Mouse (Mus musculus): ENCODE measurements around the gene Yjefn3. TPM values are rescaled to one million over a fixed set of nuclear protein-coding genes. Genes with fewer than 3 reads are reported as not detected.

Gene Yjefn3
- total RNA-seq, 1 experiment from 2014 or later, result not detected

GRCm38 (mm10) chr8:69884141-69884540 lies 18.4 kb downstream of the Yjefn3 start:
- ATAC-seq (ENCODE audit: extremely low read depth, insufficient number of reproducible peaks, low FRiP score, poor library complexity, severe bottlenecking), result no peak

GRCm38 (mm10) chr8:69882833-69883600 lies 19.5 kb downstream of the Yjefn3 start:
- no peak for ATAC-seq (ENCODE audit: extremely low read depth, insufficient number of reproducible peaks, low FRiP score, poor library complexity, severe bottlenecking)

- no peak for ATAC-seq (ENCODE audit: extremely low read depth, insufficient number of reproducible peaks, low FRiP score, poor library complexity, severe bottlenecking)
Measured at GRCm38 (mm10) chr8:69882021-69882756, 20.3 kb downstream of the Yjefn3 start.

GRCm38 (mm10) chr8:69881261-69881865 lies 21.1 kb downstream of the Yjefn3 start:
- no peak for ATAC-seq (ENCODE audit: extremely low read depth, insufficient number of reproducible peaks, low FRiP score, poor library complexity, severe bottlenecking)

- ATAC-seq (ENCODE audit: extremely low read depth, insufficient number of reproducible peaks, low FRiP score, poor library complexity, severe bottlenecking), result no peak
Measured at GRCm38 (mm10) chr8:69880841-69881240, 21.7 kb downstream of the Yjefn3 start.

- ATAC-seq (ENCODE audit: extremely low read depth, insufficient number of reproducible peaks, low FRiP score, poor library complexity, severe bottlenecking), result no peak
Measured at GRCm38 (mm10) chr8:69879678-69880077, 22.8 kb downstream of the Yjefn3 start.

GRCm38 (mm10) chr8:69877992-69878391 lies 24.5 kb downstream of the Yjefn3 start:
- no peak for ATAC-seq (ENCODE audit: extremely low read depth, insufficient number of reproducible peaks, low FRiP score, poor library complexity, severe bottlenecking)

- ATAC-seq (ENCODE audit: extremely low read depth, insufficient number of reproducible peaks, low FRiP score, poor library complexity, severe bottlenecking), result no peak
Measured at GRCm38 (mm10) chr8:69877396-69877795, 25.1 kb downstream of the Yjefn3 start.

- no peak for ATAC-seq (ENCODE audit: extremely low read depth, insufficient number of reproducible peaks, low FRiP score, poor library complexity, severe bottlenecking)
Measured at GRCm38 (mm10) chr8:69876967-69877366, 25.5 kb downstream of the Yjefn3 start.

GRCm38 (mm10) chr8:69876097-69876496 lies 26.4 kb downstream of the Yjefn3 start:
- no peak for ATAC-seq (ENCODE audit: extremely low read depth, insufficient number of reproducible peaks, low FRiP score, poor library complexity, severe bottlenecking)

GRCm38 (mm10) chr8:69874654-69875053 lies 27.9 kb downstream of the Yjefn3 start:
- ATAC-seq (ENCODE audit: extremely low read depth, insufficient number of reproducible peaks, low FRiP score, poor library complexity, severe bottlenecking), result no peak

GRCm38 (mm10) chr8:69874155-69874554 lies 28.4 kb downstream of the Yjefn3 start:
- ATAC-seq (ENCODE audit: extremely low read depth, insufficient number of reproducible peaks, low FRiP score, poor library complexity, severe bottlenecking), result no peak

- ATAC-seq (ENCODE audit: extremely low read depth, insufficient number of reproducible peaks, low FRiP score, poor library complexity, severe bottlenecking), result no peak
Measured at GRCm38 (mm10) chr8:69870907-69871306, 31.6 kb downstream of the Yjefn3 start.

- ATAC-seq (ENCODE audit: extremely low read depth, insufficient number of reproducible peaks, low FRiP score, poor library complexity, severe bottlenecking), result no peak
Measured at GRCm38 (mm10) chr8:69870003-69870765, 32.3 kb downstream of the Yjefn3 start.

- ATAC-seq (ENCODE audit: extremely low read depth, insufficient number of reproducible peaks, low FRiP score, poor library complexity, severe bottlenecking), result no peak
Measured at GRCm38 (mm10) chr8:69867696-69868326, 34.7 kb downstream of the Yjefn3 start.

GRCm38 (mm10) chr8:69864180-69864579 lies 38.3 kb downstream of the Yjefn3 start:
- ATAC-seq (ENCODE audit: extremely low read depth, insufficient number of reproducible peaks, low FRiP score, poor library complexity, severe bottlenecking), result no peak

- no peak for ATAC-seq (ENCODE audit: extremely low read depth, insufficient number of reproducible peaks, low FRiP score, poor library complexity, severe bottlenecking)
Measured at GRCm38 (mm10) chr8:69863387-69864020, 39.0 kb downstream of the Yjefn3 start.

- ATAC-seq (ENCODE audit: extremely low read depth, insufficient number of reproducible peaks, low FRiP score, poor library complexity, severe bottlenecking), result no peak
Measured at GRCm38 (mm10) chr8:69861251-69861650, 41.3 kb downstream of the Yjefn3 start.

Measured in neutrophil, adult 5-6 weeks (primary cell).